Mouse (Mus musculus): ENCODE measurements around the gene Gm20431. TPM values are rescaled to one million over a fixed set of nuclear protein-coding genes. Genes with fewer than 3 reads are reported as not detected.

Gene Gm20431
- 7.3 TPM in 1 of 2 replicates, not detected in the other for polyA plus RNA-seq (2015; fragmentation: Nextera tagmentation; extraction: Ambion mirVana)

GRCm38 (mm10) chr2:167661270-167662203, at the start of gene Gm20431:
Gm20431 (minus strand) TSS chr2:167661496.
- peak; percentile 94 for ATAC-seq (replicated peaks; ENCODE audit: insufficient number of reproducible peaks, insufficient read depth, low FRiP score, low read depth)
- no peaks in the 10 kb centered on the region for H3K36me3 ChIP-seq

GRCm38 (mm10) chr2:167710574-167710973, 49.3 kb upstream of the Gm20431 start:
- Histone ChIP-seq H3K4me3 (no peak overlapping the region), H3K4me2 (no peak overlapping the region), H3K9me3 (replicated peaks) (no peaks in the 10 kb centered on the region), H3K27ac (no peak overlapping the region), H3K27me3 (no peaks in the 10 kb centered on the region), H3K9ac (no peak overlapping the region), H3K4me1 (replicated peaks) (peaks cover 27% of the 10 kb centered on the region), H3K36me3 (no peaks in the 10 kb centered on the region)
- no peak for ATAC-seq (replicated peaks; ENCODE audit: insufficient number of reproducible peaks, insufficient read depth, low FRiP score, low read depth)
- WGBS = 68% methylated on average over 6 of the region's 6 CpGs

More at GRCm38 (mm10) chr2:167661270-167662203, at the start of gene Gm20431:
- peak within 1 kb of the TSS; percentile 92 for H3K4me2 ChIP-seq
- H3K27me3 ChIP-seq = 0 out of 2 replicates have a peak, but pooled peaks cover 4% of the 10 kb centered on the region
- H3K9ac ChIP-seq = peak within 1 kb of the TSS; percentile 83
- H3K9me3 ChIP-seq (replicated peaks) = no peaks in the 10 kb centered on the region
- H3K4me3 ChIP-seq = peak within 1 kb of the TSS; percentile 76
- H3K27ac ChIP-seq = peak within 1 kb of the TSS; percentile 66
- peaks cover 42% of the 10 kb centered on the region for H3K4me1 ChIP-seq (replicated peaks)
- under 1% methylated on average over 110 of the region's 110 CpGs for WGBS

- Histone ChIP-seq H3K9me3 (replicated peaks) (no peaks in the 10 kb centered on the region), H3K4me1 (replicated peaks) (peaks cover 23% of the 10 kb centered on the region), H3K27me3 (no peaks in the 10 kb centered on the region), H3K4me3 (no peak overlapping the region), H3K9ac (no peak overlapping the region), H3K36me3 (no peaks in the 10 kb centered on the region), H3K27ac (no peak overlapping the region), H3K4me2 (no peak overlapping the region)
- ATAC-seq (replicated peaks; ENCODE audit: insufficient number of reproducible peaks, insufficient read depth, low FRiP score, low read depth) = no peak
- WGBS = 61% methylated on average over 6 of the region's 6 CpGs
These were observed 48.7 kb upstream of the Gm20431 start for GRCm38 (mm10) chr2:167709969-167710368.

DNA sequence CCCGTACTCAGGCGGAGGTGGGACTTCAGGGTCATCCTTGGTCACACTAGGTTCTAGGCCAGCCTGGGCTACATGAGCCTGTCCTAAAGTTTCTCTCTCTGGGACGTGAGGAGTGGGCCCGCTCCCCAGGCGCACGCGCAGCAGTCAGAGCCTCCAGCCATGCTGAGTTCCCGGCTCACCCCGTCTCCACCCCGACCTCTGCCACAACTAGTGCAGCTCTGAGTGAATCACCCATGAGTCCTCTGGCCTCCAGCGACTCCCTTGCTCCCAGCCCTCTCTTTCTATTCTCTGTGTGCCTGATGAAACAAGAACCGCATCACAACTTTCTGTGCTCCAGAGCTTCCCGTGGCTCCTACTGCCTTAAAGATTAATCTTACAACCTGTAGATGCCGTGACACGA, 47.1 kb upstream of the Gm20431 start:
- no peak overlapping the region for H3K4me2 ChIP-seq
- WGBS = 62% methylated on average over 15 of the region's 15 CpGs
- no peak overlapping the region for H3K9ac ChIP-seq
- H3K9me3 ChIP-seq (replicated peaks) = no peaks in the 10 kb centered on the region
- ATAC-seq (replicated peaks; ENCODE audit: insufficient number of reproducible peaks, insufficient read depth, low FRiP score, low read depth) = no peak
- H3K4me1 ChIP-seq (replicated peaks) = peaks cover 15% of the 10 kb centered on the region
- H3K27ac ChIP-seq = no peak overlapping the region
- no peaks in the 10 kb centered on the region for H3K27me3 ChIP-seq
- no peaks in the 10 kb centered on the region for H3K36me3 ChIP-seq
- H3K4me3 ChIP-seq = no peak overlapping the region

GRCm38 (mm10) chr2:167706183-167706939, 45.1 kb upstream of the Gm20431 start:
- Histone ChIP-seq H3K4me2 (no peak overlapping the region), H3K9me3 (replicated peaks) (no peaks in the 10 kb centered on the region), H3K36me3 (no peaks in the 10 kb centered on the region), H3K4me1 (replicated peaks) (peaks cover 12% of the 10 kb centered on the region), H3K9ac (no peak overlapping the region), H3K27me3 (no peaks in the 10 kb centered on the region), H3K4me3 (no peak overlapping the region), H3K27ac (no peak overlapping the region)
- WGBS = 69% methylated on average over 11 of the region's 11 CpGs
- ATAC-seq (replicated peaks; ENCODE audit: insufficient number of reproducible peaks, insufficient read depth, low FRiP score, low read depth) = no peak

- no peaks in the 10 kb centered on the region for H3K36me3 ChIP-seq
- H3K9ac ChIP-seq = no peak overlapping the region
- peaks cover 16% of the 10 kb centered on the region for H3K4me1 ChIP-seq (replicated peaks)
- no peak overlapping the region for H3K4me2 ChIP-seq
- ATAC-seq (replicated peaks; ENCODE audit: insufficient number of reproducible peaks, insufficient read depth, low FRiP score, low read depth) = no peak
- H3K9me3 ChIP-seq (replicated peaks) = no peaks in the 10 kb centered on the region
- H3K27ac ChIP-seq = no peak overlapping the region
- H3K27me3 ChIP-seq = no peaks in the 10 kb centered on the region
- H3K4me3 ChIP-seq = no peak overlapping the region
- 86% methylated on average over 4 of the region's 4 CpGs for WGBS
These were observed 43.1 kb upstream of the Gm20431 start for GRCm38 (mm10) chr2:167704409-167704808.

GRCm38 (mm10) chr2:167702126-167702525, 40.8 kb upstream of the Gm20431 start:
- H3K4me2 ChIP-seq = no peak overlapping the region
- H3K4me3 ChIP-seq = no peak overlapping the region

GRCm38 (mm10) chr2:167701472-167701871, 40.2 kb upstream of the Gm20431 start:
- WGBS = 71% methylated on average over 5 of the region's 5 CpGs
- H3K9ac ChIP-seq = no peak overlapping the region
- no peak overlapping the region for H3K4me3 ChIP-seq
- no peak overlapping the region for H3K27ac ChIP-seq
- no peak overlapping the region for H3K4me2 ChIP-seq
- peaks cover 34% of the 10 kb centered on the region for H3K4me1 ChIP-seq (replicated peaks)
- no peaks in the 10 kb centered on the region for H3K36me3 ChIP-seq
- no peak for ATAC-seq (replicated peaks; ENCODE audit: insufficient number of reproducible peaks, insufficient read depth, low FRiP score, low read depth)
- H3K27me3 ChIP-seq = no peaks in the 10 kb centered on the region
- H3K9me3 ChIP-seq (replicated peaks) = no peaks in the 10 kb centered on the region

More at GRCm38 (mm10) chr2:167702126-167702525, 40.8 kb upstream of the Gm20431 start:
- Histone ChIP-seq H3K4me1 (replicated peaks) (peaks cover 33% of the 10 kb centered on the region), H3K36me3 (no peaks in the 10 kb centered on the region), H3K27ac (no peak overlapping the region), H3K9ac (no peak overlapping the region), H3K27me3 (no peaks in the 10 kb centered on the region), H3K9me3 (replicated peaks) (no peaks in the 10 kb centered on the region)
- no peak for ATAC-seq (replicated peaks; ENCODE audit: insufficient number of reproducible peaks, insufficient read depth, low FRiP score, low read depth)
- WGBS = 70% methylated on average over 6 of the region's 6 CpGs

- 68% methylated on average over 5 of the region's 5 CpGs for WGBS
- Histone ChIP-seq H3K9me3 (replicated peaks) (peaks cover 4% of the 10 kb centered on the region; the same call in 1 of the 2 replicates), H3K9ac (no peak overlapping the region), H3K27me3 (no peaks in the 10 kb centered on the region), H3K4me1 (replicated peaks) (peaks cover 33% of the 10 kb centered on the region), H3K36me3 (no peaks in the 10 kb centered on the region), H3K4me3 (no peak overlapping the region), H3K4me2 (no peak overlapping the region), H3K27ac (no peak overlapping the region)
- no peak for ATAC-seq (replicated peaks; ENCODE audit: insufficient number of reproducible peaks, insufficient read depth, low FRiP score, low read depth)
These were observed 38.7 kb upstream of the Gm20431 start for GRCm38 (mm10) chr2:167700018-167700417.

DNA sequence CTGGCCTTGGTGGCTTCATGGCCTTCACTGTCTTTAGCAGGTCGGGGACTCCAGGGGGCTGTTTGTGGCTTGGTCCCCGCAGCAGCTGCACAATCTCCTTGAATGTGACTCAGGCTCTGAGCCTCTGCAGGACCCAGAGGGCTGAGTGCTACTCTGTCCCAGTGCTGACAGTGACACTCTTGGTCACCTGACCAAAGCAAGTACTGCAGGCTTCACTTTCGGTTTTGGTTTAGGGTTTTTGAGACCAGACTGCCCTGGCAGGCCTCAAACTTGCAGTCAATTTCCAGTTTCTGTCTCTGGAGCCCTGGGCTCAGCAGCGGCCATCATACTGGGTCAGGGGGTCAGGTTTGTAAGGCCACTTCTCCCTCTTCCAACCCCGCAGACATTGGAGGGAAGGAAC, 36.6 kb upstream of the Gm20431 start:
- no peaks in the 10 kb centered on the region for H3K27me3 ChIP-seq
- peak overlapping the region; percentile 53 for H3K4me2 ChIP-seq
- peak overlapping the region; percentile 35 for H3K9ac ChIP-seq
- peak; percentile 84 for ATAC-seq (replicated peaks; ENCODE audit: insufficient number of reproducible peaks, insufficient read depth, low FRiP score, low read depth)
- H3K4me3 ChIP-seq = peak overlapping the region; percentile 21; the same call in 1 of the 2 replicates
- peaks cover 33% of the 10 kb centered on the region for H3K4me1 ChIP-seq (replicated peaks)
- peaks cover 4% of the 10 kb centered on the region; the same call in 1 of the 2 replicates for H3K9me3 ChIP-seq (replicated peaks)
- H3K36me3 ChIP-seq = no peaks in the 10 kb centered on the region
- 13% methylated on average over 5 of the region's 5 CpGs for WGBS
- H3K27ac ChIP-seq = peak overlapping the region; percentile 84

GRCm38 (mm10) chr2:167696143-167696542, 34.8 kb upstream of the Gm20431 start:
- Histone ChIP-seq H3K9me3 (replicated peaks) (peaks cover 4% of the 10 kb centered on the region; the same call in 1 of the 2 replicates), H3K4me1 (replicated peaks) (peaks cover 40% of the 10 kb centered on the region), H3K36me3 (no peaks in the 10 kb centered on the region), H3K27ac (peak overlapping the region; percentile 1; the same call in 1 of the 2 replicates), H3K9ac (no peak overlapping the region), H3K4me3 (no peak overlapping the region), H3K4me2 (no peak overlapping the region), H3K27me3 (no peaks in the 10 kb centered on the region)
- ATAC-seq (replicated peaks; ENCODE audit: insufficient number of reproducible peaks, insufficient read depth, low FRiP score, low read depth) = 0 out of 2 replicates have a peak, but pooled peaks have one; percentile 8
- 69% methylated on average over 7 of the region's 7 CpGs for WGBS
